Mouse (Mus musculus) intestine, postnatal 0 days (tissue): ENCODE measurements around the gene Pex10. TPM values are rescaled to one million over a fixed set of nuclear protein-coding genes. Genes with fewer than 3 reads are reported as not detected.
A peak's percentile ranks its signal among the peaks of the same experiment; 100 is the strongest.

ENCODE experiments used
- ATAC-seq: fragments of 200-750 bp; cut with Nextera tagmentation; 2 replicates; pipeline ENCODE4 v1.8.0; 2017; ENCODE audit warnings: mild to moderate bottlenecking, moderate TSS enrichment, moderate library complexity
- H3K27ac ChIP-seq: fragments of 300-500 bp; sonication (generic); 2 replicates; pipeline ENCODE4 v1.5.1; 2014; ENCODE audit warnings: mild to moderate bottlenecking, low read depth, low read length, moderate library complexity
- H3K27me3 ChIP-seq: fragments of 300-500 bp; sonication (generic); replicated peaks from 2 replicates; pipeline ENCODE4 v1.6.1; 2014; ENCODE audit warnings: low read length, mixed read lengths; ENCODE audit not compliant: control insufficient read depth, insufficient read depth
- H3K36me3 ChIP-seq: fragments of 300-500 bp; sonication (generic); 2 replicates; pipeline ENCODE4 v1.6.1; 2014; ENCODE audit warnings: mild to moderate bottlenecking, moderate library complexity; ENCODE audit not compliant: control insufficient read depth, insufficient read depth
- H3K4me1 ChIP-seq: fragments of 300-500 bp; sonication (generic); replicated peaks from 2 replicates; pipeline ENCODE4 v1.6.1; 2014; ENCODE audit warnings: antibody characterized with exemption, low read length, mixed read lengths; ENCODE audit not compliant: control insufficient read depth, insufficient read depth
- H3K4me2 ChIP-seq: fragments of 300-500 bp; sonication (generic); replicated peaks from 2 replicates; pipeline ENCODE4 v1.6.1; 2014; ENCODE audit warnings: low read depth, mild to moderate bottlenecking, moderate library complexity
- H3K4me3 ChIP-seq: fragments of 300-500 bp; sonication (generic); 2 replicates; pipeline ENCODE4 v1.5.1; 2014; ENCODE audit warnings: low read depth, low read length
- H3K9ac ChIP-seq: fragments of 300-500 bp; sonication (generic); 2 replicates; pipeline ENCODE4 v1.6.1; 2014; ENCODE audit warnings: mild to moderate bottlenecking, low read depth, low read length
- H3K9me3 ChIP-seq: fragments of 300-500 bp; sonication (generic); 2 replicates; pipeline ENCODE4 v1.6.1; 2016; ENCODE audit warnings: mixed run types; ENCODE audit not compliant: control insufficient read depth
- CTCF ChIP-seq: sonication (generic); IDR thresholded peaks from 2 replicates; pipeline ENCODE4 v1.5.1; 2016; ENCODE audit warnings: low read depth, mild to moderate bottlenecking, control low read depth, antibody characterized with exemption, moderate library complexity
- WGBS: fragments of 180-500 bp; shearing (Covaris S2); extraction: QIAGEN DNeasy Blood & Tissue Kit; methylation state at CpG from one replicate; pipeline ENCODE4 v1.1.7; 2014; 5-methylcytosine and 5-hydroxymethylcytosine counted together
- polyA plus RNA-seq: library from polyadenylated mRNA; unstranded; fragments of >200 nt; fragmentation: Nextera tagmentation; extraction: Ambion mirVana; gene quantifications from 2 replicates; pipeline ENCODE4 v1.2.1, GENCODE M21; 2015

Gene Pex10
- polyA plus RNA-seq, 1 experiment from 2014 or later: 11.7 TPM

GRCm38 (mm10) chr4:155040197-155040596 is 26.6 kb upstream of the Pex10 start:
- Histone ChIP-seq H3K9me3 (no peaks in the 10 kb centered on the region), H3K36me3 (no peaks in the 10 kb centered on the region; the same call in 1 of the 2 replicates), H3K4me3 (no peak overlapping the region), H3K9ac (no peak overlapping the region), H3K27ac (no peak overlapping the region), H3K4me2 (no peak overlapping the region), H3K27me3 (peaks cover 8% of the 10 kb centered on the region; the same call in 1 of the 2 replicates), H3K4me1 (no peaks in the 10 kb centered on the region)
- WGBS: 66% methylated on average over 9 of the region's 9 CpGs
- ATAC-seq: no peak
- TF ChIP-seq CTCF: no peak

- Histone ChIP-seq H3K36me3 (no peaks in the 10 kb centered on the region; the same call in 1 of the 2 replicates), H3K9ac (no peak overlapping the region), H3K27me3 (peaks cover 8% of the 10 kb centered on the region; the same call in 1 of the 2 replicates), H3K9me3 (no peaks in the 10 kb centered on the region), H3K4me1 (no peaks in the 10 kb centered on the region), H3K27ac (no peak overlapping the region), H3K4me3 (no peak overlapping the region), H3K4me2 (no peak overlapping the region)
- WGBS: 72% methylated on average over 6 of the region's 6 CpGs
- no peak for ATAC-seq
- no peak for TF ChIP-seq CTCF
Measured at GRCm38 (mm10) chr4:155040696-155041095, 26.1 kb upstream of the Pex10 start.

GRCm38 (mm10) chr4:155042606-155043288 is 24.1 kb upstream of the Pex10 start:
- no peak for TF ChIP-seq CTCF
- H3K36me3 ChIP-seq: peaks cover 2% of the 10 kb centered on the region; the same call in 1 of the 2 replicates
- 30% methylated on average over 60 of the region's 65 CpGs for WGBS
- H3K4me1 ChIP-seq: no peaks in the 10 kb centered on the region
- no peaks in the 10 kb centered on the region for H3K9me3 ChIP-seq
- 0 out of 2 replicates have a peak overlapping the region, but pooled peaks have one; percentile 9 for H3K4me3 ChIP-seq
- no peak for ATAC-seq
- H3K27me3 ChIP-seq: peaks cover 8% of the 10 kb centered on the region; the same call in 1 of the 2 replicates
- H3K4me2 ChIP-seq: peak overlapping the region; percentile 25
- H3K9ac ChIP-seq: no peak overlapping the region
- H3K27ac ChIP-seq: no peak overlapping the region

- Histone ChIP-seq H3K9ac (no peak overlapping the region), H3K9me3 (no peaks in the 10 kb centered on the region), H3K36me3 (peaks cover 7% of the 10 kb centered on the region), H3K4me3 (0 out of 2 replicates have a peak overlapping the region, but pooled peaks have one; percentile 9), H3K4me2 (peak overlapping the region; percentile 25), H3K27me3 (peaks cover 8% of the 10 kb centered on the region; the same call in 1 of the 2 replicates), H3K27ac (no peak overlapping the region), H3K4me1 (no peaks in the 10 kb centered on the region)
- WGBS: 27% methylated on average over 24 of the region's 25 CpGs
- ATAC-seq: no peak
- no peak for TF ChIP-seq CTCF
Measured at GRCm38 (mm10) chr4:155043289-155043625, 23.6 kb upstream of the Pex10 start.

DNA sequence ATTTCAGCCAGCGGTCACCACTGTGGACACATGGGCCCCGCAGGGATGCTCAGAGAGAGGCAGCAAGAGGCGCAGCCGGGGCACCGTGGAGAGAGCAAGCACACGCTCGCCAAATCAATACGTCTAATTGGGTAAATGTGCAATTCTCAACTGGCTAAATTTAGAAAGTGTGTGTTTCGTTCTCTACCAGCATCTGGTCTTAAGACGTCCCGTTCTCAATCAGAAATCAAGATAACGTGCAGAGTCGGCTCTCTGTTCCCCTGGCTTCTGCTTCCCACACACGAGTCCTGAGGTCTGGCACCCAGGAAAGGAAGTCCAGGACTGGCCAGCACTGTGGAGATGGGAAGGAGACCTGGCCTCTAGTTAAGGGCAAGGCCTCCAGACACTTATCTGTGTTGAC is 20.2 kb upstream of the Pex10 start:
- Histone ChIP-seq H3K36me3 (peaks cover 7% of the 10 kb centered on the region), H3K9ac (no peak overlapping the region), H3K4me1 (no peaks in the 10 kb centered on the region), H3K27me3 (peaks cover 8% of the 10 kb centered on the region; the same call in 1 of the 2 replicates), H3K27ac (no peak overlapping the region), H3K9me3 (no peaks in the 10 kb centered on the region), H3K4me3 (no peak overlapping the region), H3K4me2 (no peak overlapping the region)
- ATAC-seq: no peak
- 86% methylated on average over 14 of the region's 14 CpGs for WGBS
- TF ChIP-seq CTCF: no peak

GRCm38 (mm10) chr4:155050116-155050515 is 16.7 kb upstream of the Pex10 start:
- Histone ChIP-seq H3K4me1 (no peaks in the 10 kb centered on the region), H3K27ac (no peak overlapping the region), H3K36me3 (peaks cover 7% of the 10 kb centered on the region), H3K9ac (no peak overlapping the region), H3K4me2 (no peak overlapping the region), H3K27me3 (no peaks in the 10 kb centered on the region), H3K4me3 (no peak overlapping the region), H3K9me3 (no peaks in the 10 kb centered on the region)
- TF ChIP-seq CTCF: no peak
- WGBS: 82% methylated on average over 7 of the region's 7 CpGs
- ATAC-seq: no peak
